Mouse (Mus musculus): ENCODE results near the gene Taok3.

The Taok3 gene

DNA sequence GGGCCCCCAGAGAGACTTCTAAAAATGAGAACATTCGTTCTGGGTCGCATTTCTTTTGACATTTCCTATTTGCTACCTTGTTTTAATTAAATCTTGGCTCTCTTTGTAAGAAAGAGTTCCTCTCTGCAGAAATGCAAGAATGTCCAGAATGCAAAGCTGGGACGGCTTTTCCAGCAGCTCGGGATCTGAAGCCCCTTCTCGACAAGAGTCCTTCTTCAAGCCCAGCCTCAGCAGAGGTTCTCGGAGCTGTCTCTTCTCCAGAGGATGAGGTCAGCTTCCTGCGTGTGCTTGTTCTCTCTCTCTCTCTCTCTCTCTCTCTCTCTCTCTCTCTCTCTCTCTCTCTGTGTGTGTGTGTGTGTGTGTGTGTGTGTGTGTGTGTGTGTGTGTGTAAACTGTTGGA lies 2.2 kb upstream of the Taok3 start:
- no peak for DNase-seq (ENCODE audit: low read depth, low spot score)

DNA sequence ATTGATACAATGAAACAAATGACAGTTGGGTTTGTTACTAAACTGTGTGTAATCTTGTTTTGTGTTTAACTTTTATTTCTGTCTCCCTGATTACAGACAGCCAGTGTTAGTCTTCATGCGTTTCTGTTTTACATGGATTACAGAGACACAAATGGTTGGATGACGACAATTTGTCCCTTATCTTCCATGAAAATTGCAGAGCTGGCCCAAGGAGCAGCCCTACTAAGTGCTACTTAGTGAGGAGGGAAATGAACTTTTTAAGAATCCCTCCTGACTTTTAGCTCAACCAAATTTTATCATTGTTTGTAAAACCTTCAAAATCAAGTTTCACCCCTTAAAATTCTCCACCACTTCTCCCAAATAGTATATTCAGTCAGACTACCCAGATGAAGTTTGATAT lies 1.7 kb upstream of the Taok3 start:
- DNase-seq (ENCODE audit: low read depth, low spot score) = no peak

- DNase-seq (ENCODE audit: low read depth, low spot score) = no peak
Observed at GRCm38 (mm10) chr5:117118850-117119249, 1.1 kb upstream of the Taok3 start.

DNA sequence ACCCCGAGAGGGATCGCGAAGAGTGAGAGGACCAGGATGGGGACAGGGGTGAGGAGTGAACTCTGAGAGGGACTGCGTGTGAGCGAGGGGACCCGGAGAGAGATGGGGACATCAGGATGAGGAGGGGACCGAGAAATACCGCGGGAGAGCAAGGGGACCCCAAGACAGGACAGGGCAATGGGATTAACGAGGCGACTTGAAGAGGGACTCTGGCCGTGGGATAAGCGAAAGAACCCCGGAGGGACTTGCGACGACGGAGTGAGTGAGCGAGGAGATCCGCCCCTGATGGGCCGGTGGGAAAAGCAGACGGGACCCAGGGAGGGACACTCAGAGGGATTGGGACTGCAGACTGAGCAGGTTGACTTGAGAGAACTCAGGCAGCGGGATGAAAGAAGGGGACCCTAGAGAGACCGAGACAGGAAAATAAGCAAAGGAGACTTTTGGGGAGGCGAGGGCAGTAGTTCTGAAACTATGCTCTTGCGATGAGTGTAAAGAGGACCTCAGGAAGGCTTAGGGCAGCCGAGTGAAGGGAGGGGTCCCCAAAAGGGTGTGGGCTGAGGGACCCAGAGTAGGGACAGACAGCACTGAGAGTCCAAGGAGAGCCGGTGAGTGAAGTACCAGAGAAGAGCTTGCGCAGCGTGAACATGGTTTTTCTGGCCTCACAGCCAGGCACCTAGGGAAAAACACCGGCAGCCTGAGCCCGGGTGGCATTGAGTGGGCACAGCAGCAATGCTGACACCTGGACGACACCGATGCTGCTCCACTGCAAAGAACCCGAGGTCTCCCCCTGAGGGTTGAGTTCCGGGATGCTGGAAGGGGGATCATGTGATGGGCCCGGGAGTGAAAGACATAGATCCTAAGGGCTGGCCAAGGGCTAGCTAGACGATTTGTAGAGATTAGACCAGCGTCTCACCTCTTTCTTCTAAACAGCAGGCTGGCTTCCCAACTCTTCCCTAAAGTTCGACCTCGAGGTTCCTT lies 849 bp downstream of the Taok3 start:
- no peak for DNase-seq (ENCODE audit: low read depth, low spot score)

DNA sequence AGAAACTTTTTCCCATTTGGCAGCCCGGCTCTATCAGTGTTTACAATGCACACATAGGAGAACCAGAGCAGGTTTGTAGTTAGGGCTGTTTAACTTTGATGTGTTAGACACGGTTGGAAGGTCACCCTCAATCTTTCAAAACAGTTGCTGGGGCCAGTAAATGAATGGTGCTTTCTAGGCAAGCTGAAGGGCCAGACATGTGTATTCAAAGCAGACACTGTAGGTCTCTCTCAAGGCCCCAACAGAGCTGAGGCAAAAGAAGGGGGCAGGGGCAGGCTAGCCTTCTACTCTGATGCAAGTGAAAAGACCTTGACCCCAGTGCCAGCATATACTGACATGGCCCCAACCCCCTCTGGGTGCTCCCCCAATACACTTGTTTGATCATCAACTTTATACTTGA lies 1.7 kb downstream of the Taok3 start:
- no peak for DNase-seq (ENCODE audit: low read depth, low spot score)

DNA sequence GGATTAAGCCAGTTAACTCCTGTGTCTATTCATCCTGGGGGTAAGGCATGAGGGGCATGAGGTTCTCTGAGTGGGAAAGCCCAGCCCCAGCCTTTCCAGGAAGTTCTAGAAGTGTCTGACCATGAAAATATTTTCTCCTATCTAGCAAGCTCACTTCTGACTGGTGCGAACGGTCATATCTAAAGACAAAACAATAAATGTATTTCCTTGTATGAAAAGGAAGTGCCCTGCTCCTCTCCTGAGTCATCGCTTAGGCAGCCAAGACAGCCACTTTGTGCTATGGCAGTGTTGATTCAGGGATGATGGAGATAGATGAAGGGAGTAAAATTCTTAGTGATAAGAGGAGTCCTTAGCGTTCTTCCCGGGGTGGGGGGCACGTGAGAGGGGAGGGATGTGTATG lies 3.2 kb downstream of the Taok3 start:
- no peak for DNase-seq (ENCODE audit: low read depth, low spot score)

- no peak for DNase-seq (ENCODE audit: low read depth, low spot score)
Observed at GRCm38 (mm10) chr5:117123840-117124239, 3.9 kb downstream of the Taok3 start.

DNA sequence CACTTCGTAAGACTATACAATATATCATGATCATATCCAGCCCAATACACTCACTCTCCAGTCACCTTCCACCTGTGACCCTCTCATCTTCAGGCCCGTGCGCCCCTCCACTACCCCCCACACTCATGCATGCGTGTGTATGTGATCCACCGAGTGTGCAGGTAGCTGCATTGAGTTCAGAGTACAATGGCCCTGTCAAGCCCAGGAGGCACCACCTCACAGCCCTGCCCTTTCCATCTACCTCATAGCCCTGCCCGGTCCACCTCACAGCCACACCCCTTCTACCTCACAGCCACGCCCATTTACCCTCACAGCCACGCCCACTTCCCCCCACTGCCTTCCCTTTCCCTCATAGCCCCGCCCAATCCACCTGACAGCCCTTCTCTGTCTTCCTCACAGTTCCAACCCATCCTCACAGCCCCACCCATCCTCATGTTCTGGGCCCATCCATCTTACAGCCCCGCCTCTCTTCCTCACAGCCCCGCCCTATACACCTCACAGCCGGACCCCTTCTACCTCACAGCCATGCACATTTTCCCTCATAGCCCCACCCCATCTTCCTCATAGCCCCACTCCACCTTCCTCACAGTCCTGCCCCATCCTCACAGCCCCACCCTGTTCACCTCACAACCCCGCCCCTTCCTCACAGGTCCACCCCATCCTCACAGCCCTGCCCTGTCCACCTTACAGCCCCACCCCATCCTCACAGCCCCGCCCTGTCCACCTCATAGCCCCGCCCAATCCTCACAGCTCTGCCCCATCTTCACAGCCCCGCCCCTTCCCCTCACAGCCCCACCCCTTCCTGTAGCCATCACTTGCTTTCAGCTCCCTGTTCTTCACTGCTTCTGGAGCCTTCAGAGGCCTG lies 5.8 kb downstream of the Taok3 start:
- no peak for DNase-seq (ENCODE audit: low read depth, low spot score)

- DNase-seq (ENCODE audit: low read depth, low spot score) = no peak
Observed at GRCm38 (mm10) chr5:117127051-117127450, 7.1 kb downstream of the Taok3 start.

- no peak for DNase-seq (ENCODE audit: low read depth, low spot score)
Observed at GRCm38 (mm10) chr5:117130726-117131125, 10.8 kb downstream of the Taok3 start.

GRCm38 (mm10) chr5:117133446-117134065 lies 13.6 kb downstream of the Taok3 start:
- DNase-seq (ENCODE audit: low read depth, low spot score) = no peak

GRCm38 (mm10) chr5:117134066-117134888 lies 14.3 kb downstream of the Taok3 start:
- no peak for DNase-seq (ENCODE audit: low read depth, low spot score)

DNA sequence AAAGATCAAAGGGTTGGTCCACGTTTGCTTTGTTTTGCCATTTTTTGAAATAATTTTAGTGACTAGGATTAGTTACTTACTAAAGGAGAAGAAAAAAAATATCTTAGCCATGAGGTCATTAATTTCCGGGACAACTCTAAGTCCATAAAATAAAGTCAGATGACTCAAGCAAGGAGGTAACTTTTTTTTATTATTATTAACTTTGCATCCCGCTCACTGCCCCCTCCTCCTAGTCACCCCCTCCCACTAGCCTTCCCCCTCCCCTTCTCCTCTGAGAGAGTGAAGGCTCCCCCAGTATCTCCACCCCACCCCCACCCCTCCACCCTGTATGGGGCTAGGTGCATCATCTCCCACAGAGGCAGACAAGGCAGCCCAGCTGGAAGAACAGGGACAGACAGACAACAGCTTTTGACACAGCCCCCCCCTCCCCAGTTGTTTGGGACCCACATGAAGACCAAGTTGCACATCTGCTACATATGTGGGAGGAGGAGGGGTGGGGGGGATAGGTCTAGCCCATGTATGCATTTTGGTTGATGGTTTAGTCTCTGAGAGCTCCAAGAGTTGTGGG lies 15.0 kb downstream of the Taok3 start:
- no peak for DNase-seq (ENCODE audit: low read depth, low spot score)

GRCm38 (mm10) chr5:117135869-117136268 lies 15.9 kb downstream of the Taok3 start:
- no peak for DNase-seq (ENCODE audit: low read depth, low spot score)

- no peak for DNase-seq (ENCODE audit: low read depth, low spot score)
Observed at GRCm38 (mm10) chr5:117136570-117136969, 16.6 kb downstream of the Taok3 start.

- DNase-seq (ENCODE audit: low read depth, low spot score) = no peak
Observed at GRCm38 (mm10) chr5:117137011-117137410, 17.1 kb downstream of the Taok3 start.

DNA sequence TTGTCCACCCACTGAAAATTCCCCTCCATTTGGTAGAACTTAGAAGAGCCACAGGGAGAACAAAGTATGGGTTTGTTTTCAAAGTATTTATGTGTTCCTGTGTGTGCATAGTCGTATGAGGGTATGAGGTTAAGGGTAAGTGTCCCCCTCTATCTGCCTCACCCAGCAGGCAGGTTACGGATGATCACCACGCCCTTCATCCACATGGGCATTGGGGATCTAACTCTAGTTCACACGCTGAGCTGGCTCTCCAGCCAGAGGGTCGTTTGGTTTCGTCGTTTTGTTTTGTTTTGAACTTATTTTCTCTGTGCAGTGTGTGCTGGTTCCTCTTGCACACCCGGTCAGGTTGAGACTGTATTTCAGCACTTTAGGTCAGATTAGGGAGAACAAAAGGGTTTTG lies 17.7 kb downstream of the Taok3 start:
- no peak for DNase-seq (ENCODE audit: low read depth, low spot score)

DNA sequence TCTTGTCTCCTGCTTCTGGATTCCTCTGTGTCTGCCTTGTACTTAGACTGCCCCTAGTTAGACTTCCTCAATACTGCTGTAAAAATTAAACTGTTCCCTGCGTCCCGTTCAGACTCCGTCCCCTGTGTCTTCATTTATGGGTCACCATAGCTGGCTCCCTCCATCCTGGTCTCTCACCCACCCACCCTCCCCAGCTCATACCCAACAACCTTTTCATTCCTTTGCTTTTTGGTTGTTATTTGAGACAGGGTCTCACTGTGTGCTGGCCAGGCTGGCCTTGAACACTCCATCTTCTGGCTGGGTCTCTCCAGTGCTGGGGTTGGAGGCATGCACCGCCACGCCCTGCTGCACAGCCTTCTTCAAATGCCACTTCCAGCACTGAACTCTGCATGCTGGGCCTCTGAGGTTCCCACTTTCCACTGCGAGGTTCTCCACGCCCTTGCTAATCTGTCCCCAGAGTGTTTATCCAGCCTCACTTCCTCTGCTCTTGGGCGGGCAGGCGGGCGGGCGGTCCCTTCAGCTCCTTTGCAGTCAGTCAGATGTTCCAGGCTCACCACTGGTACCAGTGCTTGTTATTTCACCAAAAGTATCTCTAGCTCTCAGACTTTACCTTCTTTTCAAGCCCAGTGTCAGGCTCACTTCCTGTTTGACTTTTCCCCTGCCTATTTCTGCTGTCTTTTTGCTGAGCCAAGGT lies 18.5 kb downstream of the Taok3 start:
- DNase-seq (ENCODE audit: low read depth, low spot score) = no peak

DNA sequence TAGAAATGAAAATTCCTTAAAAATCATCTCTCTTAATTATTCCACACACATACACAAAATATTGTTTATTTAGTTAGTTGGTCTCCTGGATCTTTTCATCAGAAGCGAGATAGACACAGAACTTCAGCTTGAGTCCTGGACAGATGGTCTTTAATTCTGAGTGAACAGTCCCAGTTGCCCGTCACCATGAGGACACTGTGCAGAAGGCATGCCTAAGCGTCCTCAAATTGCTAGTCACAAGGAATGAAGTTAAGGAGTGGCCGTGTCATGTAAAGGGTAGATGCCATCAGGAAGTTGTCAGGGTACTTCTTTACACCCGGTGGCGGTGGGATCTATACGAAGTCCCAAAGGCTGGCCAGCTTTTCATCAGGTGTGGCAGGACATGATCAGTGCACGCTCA lies 19.9 kb downstream of the Taok3 start:
- DNase-seq (ENCODE audit: low read depth, low spot score) = no peak

GRCm38 (mm10) chr5:117140374-117140773 lies 20.4 kb downstream of the Taok3 start:
- DNase-seq (ENCODE audit: low read depth, low spot score) = no peak
